Mouse (Mus musculus) midbrain, embryonic 10.5 days (tissue): ENCODE results near the gene 1190002N15Rik. TPM values are rescaled to one million over a fixed set of nuclear protein-coding genes. Genes with fewer than 3 reads are reported as not detected.

Source experiments
- DNase-seq: peaks from one replicate; pipeline ENCODE4 v3.0.0-alpha.2; 2017; ENCODE audit warnings: low spot score
- H3K27ac ChIP-seq: fragments of 300-500 bp; sonication (generic); replicated peaks from 2 replicates; pipeline ENCODE4 v1.5.1; 2016; ENCODE audit warnings: mild to moderate bottlenecking
- H3K27me3 ChIP-seq: fragments of 300-500 bp; sonication (generic); 2 replicates; pipeline ENCODE4 v1.6.1; 2016; ENCODE audit warnings: low read depth, mild to moderate bottlenecking; ENCODE audit not compliant: poor library complexity, severe bottlenecking
- H3K36me3 ChIP-seq: fragments of 300-500 bp; sonication (generic); 2 replicates; pipeline ENCODE4 v1.6.1; 2016; ENCODE audit warnings: mild to moderate bottlenecking, moderate library complexity
- H3K4me1 ChIP-seq: fragments of 300-500 bp; sonication (generic); 2 replicates; pipeline ENCODE4 v1.6.1; 2016
- H3K4me3 ChIP-seq: fragments of 300-500 bp; sonication (generic); 2 replicates; pipeline ENCODE4 v1.5.1; 2016; ENCODE audit warnings: mild to moderate bottlenecking, moderate library complexity
- H3K9me3 ChIP-seq: fragments of 300-500 bp; sonication (generic); replicated peaks from 2 replicates; pipeline ENCODE4 v1.6.1; 2016; ENCODE audit warnings: mild to moderate bottlenecking
- WGBS: fragments of 180-500 bp; shearing (Covaris S2); methylation state at CpG from one replicate; pipeline ENCODE4 v1.1.7; 2016; 5-methylcytosine and 5-hydroxymethylcytosine counted together
- polyA plus RNA-seq: library from polyadenylated mRNA; unstranded; fragments of >200 nt; fragmentation: Nextera tagmentation; extraction: Ambion mirVana; gene quantifications from 2 replicates; pipeline ENCODE4 v1.2.1, GENCODE M21; 2016

1190002N15Rik gene
- polyA plus RNA-seq, 1 experiment from 2014 or later: 6.6 TPM

DNA sequence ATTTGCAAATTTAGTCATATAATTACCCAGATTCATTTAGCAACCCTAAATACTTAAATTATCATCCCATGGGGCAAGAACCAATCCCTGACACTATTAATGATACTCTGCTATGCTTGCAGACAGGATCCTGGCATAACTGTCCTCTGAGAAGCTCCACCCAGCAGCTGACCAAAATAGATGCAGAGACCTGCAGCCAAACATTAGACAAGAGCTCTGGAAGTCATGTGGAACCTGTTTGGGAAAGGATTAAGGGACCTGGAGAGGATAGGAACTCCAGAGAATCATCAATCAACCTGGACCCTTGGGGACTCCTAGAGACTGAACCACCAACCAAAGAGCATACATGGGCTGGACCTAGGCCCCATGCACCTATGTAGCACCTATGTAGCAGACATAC, 26.7 kb downstream of the 1190002N15Rik start:
- DNase-seq: no peak
- no peaks in the 10 kb centered on the region for H3K4me1 ChIP-seq
- H3K27ac ChIP-seq: no peak overlapping the region
- no peaks in the 10 kb centered on the region for H3K9me3 ChIP-seq
- no peaks in the 10 kb centered on the region for H3K36me3 ChIP-seq
- no peak overlapping the region for H3K4me3 ChIP-seq
- H3K27me3 ChIP-seq: no peaks in the 10 kb centered on the region

DNA sequence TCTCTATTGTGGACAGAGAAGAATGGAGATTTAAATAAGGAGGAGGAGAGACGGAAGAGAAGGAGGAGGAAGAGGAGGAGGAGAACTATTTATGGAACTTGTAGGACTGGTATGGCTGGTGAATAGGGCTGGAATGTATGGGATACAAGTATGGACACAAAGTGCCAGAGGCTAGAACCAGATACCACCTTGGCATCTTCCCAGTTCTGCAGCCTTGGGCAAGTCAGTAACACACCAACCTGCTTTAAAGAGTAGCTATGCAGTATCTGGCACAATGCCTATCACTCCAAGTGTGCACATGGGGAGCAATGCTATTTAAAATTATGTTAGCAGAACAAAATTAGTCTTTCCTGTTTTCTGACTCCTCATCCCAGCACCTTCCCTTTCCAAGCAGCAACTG, 30.9 kb downstream of the 1190002N15Rik start:
- Histone ChIP-seq H3K27ac (no peak overlapping the region), H3K27me3 (no peaks in the 10 kb centered on the region), H3K36me3 (no peaks in the 10 kb centered on the region), H3K4me1 (no peaks in the 10 kb centered on the region), H3K4me3 (no peak overlapping the region), H3K9me3 (no peaks in the 10 kb centered on the region)
- DNase-seq: no peak
- WGBS: 82% methylated on average over 1 of the region's 1 CpGs

DNA sequence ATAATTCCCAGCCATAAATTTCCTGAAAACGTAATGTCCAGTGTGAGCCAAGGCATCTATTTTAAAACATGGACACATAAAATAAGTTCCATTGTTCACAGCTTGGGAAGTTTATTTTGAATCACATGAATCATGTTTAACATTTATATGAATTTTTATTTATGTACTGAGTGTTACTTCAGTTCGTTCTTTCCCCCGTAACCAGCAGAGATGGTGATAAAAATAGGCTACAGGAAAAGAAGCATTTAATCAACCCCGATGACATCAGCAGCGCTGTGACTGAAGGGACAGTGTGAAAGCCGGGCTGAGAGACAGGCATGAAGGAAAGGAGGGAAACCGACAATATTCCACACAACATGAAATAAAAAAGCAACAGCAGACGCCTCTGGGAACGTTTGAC, 46.4 kb downstream of the 1190002N15Rik start:
- H3K4me1 ChIP-seq: no peaks in the 10 kb centered on the region
- WGBS: 87% methylated on average over 9 of the region's 9 CpGs
- no peak overlapping the region for H3K27ac ChIP-seq
- H3K27me3 ChIP-seq: no peaks in the 10 kb centered on the region
- DNase-seq: no peak
- H3K9me3 ChIP-seq: no peaks in the 10 kb centered on the region
- H3K4me3 ChIP-seq: no peak overlapping the region
- H3K36me3 ChIP-seq: no peaks in the 10 kb centered on the region

DNA sequence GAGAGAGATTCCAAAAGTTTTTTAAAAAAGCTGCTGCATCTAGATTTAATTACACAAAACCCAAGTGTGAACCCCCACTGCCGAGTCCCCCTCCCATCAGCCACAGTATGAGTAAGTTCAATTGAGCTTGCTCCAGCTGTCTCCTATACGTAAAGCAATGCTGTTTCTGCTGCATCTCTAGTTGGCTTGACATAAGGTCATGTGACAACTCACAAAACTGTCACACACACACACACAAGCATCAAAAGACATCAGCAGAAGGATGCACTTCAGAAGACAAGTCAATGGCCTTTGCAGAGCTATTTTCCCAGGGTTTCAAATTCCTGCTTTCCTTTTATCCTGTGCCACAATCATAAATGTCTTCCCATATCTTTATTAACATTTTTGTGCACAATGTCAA, 49.9 kb downstream of the 1190002N15Rik start:
- Histone ChIP-seq H3K4me3 (no peak overlapping the region), H3K9me3 (no peaks in the 10 kb centered on the region), H3K27me3 (no peaks in the 10 kb centered on the region), H3K27ac (no peak overlapping the region), H3K4me1 (no peaks in the 10 kb centered on the region), H3K36me3 (no peaks in the 10 kb centered on the region)
- 88% methylated on average over 2 of the region's 2 CpGs for WGBS
- DNase-seq: no peak

DNA sequence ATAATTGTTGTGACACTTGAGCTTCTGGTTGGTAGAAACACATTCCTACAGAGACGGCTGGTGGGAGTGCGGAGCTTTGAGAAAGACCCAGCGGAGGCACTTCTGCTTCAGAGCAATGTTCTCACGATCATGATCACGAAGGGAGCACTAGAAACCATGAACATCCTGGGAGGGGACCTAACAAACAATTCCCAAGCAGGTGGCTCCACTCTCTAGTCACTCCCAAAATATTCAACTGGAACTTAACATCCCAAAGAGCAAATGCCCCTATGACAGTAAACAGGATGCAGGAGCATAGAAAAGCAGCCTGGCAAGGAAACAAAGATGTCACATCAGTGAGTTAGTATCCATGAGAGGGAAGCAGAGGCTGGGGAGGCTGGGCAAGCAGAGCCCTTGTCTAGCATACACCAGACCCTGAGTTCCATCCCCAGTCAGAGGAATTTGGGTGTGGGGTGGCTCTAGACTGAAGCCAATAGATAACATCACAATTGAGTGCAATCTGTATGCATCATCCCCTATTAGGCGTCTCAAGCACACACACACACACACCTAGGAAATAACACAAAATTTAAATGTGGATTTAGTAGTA, 54.5 kb downstream of the 1190002N15Rik start:
- Histone ChIP-seq H3K27ac (no peak overlapping the region), H3K4me3 (no peak overlapping the region), H3K9me3 (no peaks in the 10 kb centered on the region), H3K36me3 (no peaks in the 10 kb centered on the region), H3K4me1 (no peaks in the 10 kb centered on the region), H3K27me3 (no peaks in the 10 kb centered on the region)
- no peak for DNase-seq
- 85% methylated on average over 6 of the region's 6 CpGs for WGBS

DNA sequence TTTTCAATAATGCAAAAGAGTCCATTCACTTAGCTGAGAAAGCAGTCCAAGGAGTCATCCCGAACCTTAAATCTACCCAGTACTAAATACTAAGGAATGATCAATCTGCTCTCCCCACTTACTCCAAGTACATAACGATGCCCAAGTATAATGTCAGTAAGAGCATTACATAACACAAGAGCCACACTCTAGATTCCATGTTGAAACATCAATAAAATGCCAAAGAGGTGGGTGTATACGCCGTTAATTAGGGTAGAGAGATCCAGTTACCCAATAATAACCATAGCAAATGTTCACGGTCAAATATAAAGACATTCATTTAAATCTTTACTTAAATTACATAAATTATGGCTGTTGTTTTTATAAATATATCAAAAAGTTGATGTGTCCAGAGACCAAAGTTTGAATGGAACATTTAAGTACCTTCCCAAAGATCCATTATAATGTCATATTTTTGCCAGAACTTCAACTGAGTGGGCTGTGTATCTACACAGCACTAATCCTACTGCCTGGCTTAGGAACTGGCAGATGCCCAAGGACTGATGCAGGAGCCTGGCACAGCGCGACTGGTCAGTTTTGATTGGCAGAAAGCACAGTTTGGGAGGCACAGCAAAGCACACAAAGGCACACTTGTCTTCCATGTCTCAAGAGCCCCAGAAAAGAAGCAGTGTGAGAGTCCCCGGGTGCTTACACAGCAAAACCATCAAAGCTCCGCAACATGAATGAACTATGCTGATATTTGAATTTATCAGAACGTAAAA, 55.5 kb downstream of the 1190002N15Rik start:
- Histone ChIP-seq H3K27ac (no peak overlapping the region), H3K9me3 (no peaks in the 10 kb centered on the region), H3K27me3 (no peaks in the 10 kb centered on the region), H3K4me1 (no peaks in the 10 kb centered on the region), H3K4me3 (no peak overlapping the region), H3K36me3 (no peaks in the 10 kb centered on the region)
- WGBS: 92% methylated on average over 10 of the region's 10 CpGs
- no peak for DNase-seq

DNA sequence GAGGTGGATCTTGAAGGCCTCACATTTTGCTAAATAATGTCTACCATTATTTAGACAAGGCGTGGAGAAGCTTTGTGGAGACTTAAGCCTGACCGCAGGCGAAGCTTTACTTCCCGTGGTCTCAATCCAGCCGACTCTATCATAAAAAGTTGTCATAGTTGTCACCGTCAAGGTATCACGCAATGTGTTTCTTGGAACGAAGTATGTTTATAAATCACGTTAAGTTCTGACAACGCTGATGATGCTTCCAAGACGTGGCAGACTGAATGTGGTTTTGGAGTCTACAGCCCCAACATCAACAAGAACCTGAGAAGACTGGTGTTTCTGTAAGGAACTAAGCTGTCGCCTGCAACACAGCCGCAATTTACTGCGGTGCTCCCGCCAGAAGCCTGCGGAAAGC, 56.8 kb downstream of the 1190002N15Rik start:
- no peaks in the 10 kb centered on the region for H3K36me3 ChIP-seq
- no peaks in the 10 kb centered on the region for H3K9me3 ChIP-seq
- 94% methylated on average over 16 of the region's 16 CpGs for WGBS
- DNase-seq: no peak
- no peaks in the 10 kb centered on the region for H3K27me3 ChIP-seq
- H3K4me1 ChIP-seq: no peaks in the 10 kb centered on the region
- H3K27ac ChIP-seq: no peak overlapping the region
- no peak overlapping the region for H3K4me3 ChIP-seq

DNA sequence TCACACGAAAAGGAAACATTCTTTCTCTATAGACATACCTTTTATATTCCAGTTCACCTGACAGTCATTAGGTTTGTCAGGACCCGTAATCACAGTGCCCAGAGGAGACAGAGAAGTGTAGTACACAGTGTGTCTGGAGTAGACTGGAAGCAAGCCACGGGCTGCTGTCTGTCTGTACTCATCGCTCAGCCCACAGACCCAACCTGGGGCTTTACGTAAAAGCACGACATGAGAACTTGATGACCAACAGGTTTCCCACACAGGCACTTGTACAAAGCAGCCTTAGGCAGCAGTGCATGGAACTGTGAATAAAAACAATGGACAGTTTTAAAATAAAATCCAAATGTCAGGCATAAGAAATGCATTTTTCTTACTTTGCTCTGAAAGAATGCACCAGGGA, 58.5 kb downstream of the 1190002N15Rik start:
- H3K4me1 ChIP-seq: no peaks in the 10 kb centered on the region
- H3K4me3 ChIP-seq: no peak overlapping the region
- no peaks in the 10 kb centered on the region for H3K27me3 ChIP-seq
- no peak overlapping the region for H3K27ac ChIP-seq
- WGBS: 90% methylated on average over 6 of the region's 6 CpGs
- no peaks in the 10 kb centered on the region for H3K36me3 ChIP-seq
- no peak for DNase-seq
- H3K9me3 ChIP-seq: no peaks in the 10 kb centered on the region

DNA sequence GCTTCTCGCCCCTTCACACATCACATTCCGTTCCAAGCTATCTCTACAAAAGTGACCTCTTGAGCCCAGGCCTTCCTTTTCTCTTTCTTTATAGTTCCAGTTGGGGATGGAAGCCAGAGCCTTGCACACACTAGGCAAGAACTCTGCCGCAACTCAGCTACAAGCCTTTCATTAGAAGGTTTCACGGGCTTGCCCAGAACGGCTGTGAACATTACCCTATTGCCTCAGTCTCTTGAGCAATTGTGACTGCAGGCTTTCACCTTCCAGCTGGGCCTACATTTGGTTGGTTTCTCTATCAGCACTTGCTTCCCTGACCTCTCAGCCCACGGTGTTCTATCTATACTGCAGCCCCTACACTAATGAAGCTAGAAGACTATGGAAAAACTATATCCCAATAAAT, 58.9 kb downstream of the 1190002N15Rik start:
- H3K27me3 ChIP-seq: no peaks in the 10 kb centered on the region
- no peak overlapping the region for H3K4me3 ChIP-seq
- no peaks in the 10 kb centered on the region for H3K36me3 ChIP-seq
- no peaks in the 10 kb centered on the region for H3K4me1 ChIP-seq
- DNase-seq: no peak
- 91% methylated on average over 6 of the region's 6 CpGs for WGBS
- H3K9me3 ChIP-seq: no peaks in the 10 kb centered on the region
- H3K27ac ChIP-seq: no peak overlapping the region

DNA sequence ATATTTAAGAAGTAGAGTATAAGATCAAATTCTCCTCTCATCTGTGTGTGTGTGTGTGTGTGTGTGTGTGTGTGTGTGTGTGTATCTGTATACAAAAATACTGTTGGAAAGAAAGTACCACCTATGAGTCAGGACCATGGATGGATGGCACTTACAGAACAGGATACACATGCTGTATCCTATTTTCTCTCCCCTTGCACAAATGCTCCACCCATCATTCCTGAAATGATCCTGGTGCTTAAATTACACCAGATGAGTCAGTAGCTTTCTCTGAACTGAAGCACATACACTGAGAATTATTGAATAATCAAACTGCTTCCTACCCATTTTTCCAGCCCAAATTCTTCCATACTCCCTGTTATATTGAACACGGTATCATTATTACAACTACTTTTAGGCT, 61.9 kb downstream of the 1190002N15Rik start:
- no peaks in the 10 kb centered on the region for H3K36me3 ChIP-seq
- H3K9me3 ChIP-seq: no peaks in the 10 kb centered on the region
- H3K4me1 ChIP-seq: no peaks in the 10 kb centered on the region
- WGBS: 94% methylated on average over 1 of the region's 1 CpGs
- no peaks in the 10 kb centered on the region for H3K27me3 ChIP-seq
- H3K27ac ChIP-seq: no peak overlapping the region
- no peak overlapping the region for H3K4me3 ChIP-seq
- no peak for DNase-seq

DNA sequence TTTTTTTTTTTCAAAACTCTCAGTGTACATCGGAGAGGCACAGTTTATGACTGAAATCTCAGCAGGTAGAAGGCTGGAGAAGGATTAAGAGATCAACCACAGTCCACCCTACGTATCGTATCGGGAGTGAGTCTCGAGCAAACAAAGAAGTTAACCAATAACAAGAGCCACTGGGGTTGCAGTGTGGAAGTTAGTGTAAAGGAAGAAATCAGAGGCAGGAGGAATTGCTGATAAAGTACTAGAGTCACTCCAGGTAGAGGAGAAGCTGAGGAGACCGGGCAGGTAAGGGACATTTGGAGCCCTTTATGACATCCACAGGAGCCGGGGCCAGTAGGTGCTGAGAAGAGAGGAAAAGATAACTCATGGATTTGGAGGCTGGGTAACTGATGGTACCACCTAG, 64.0 kb downstream of the 1190002N15Rik start:
- no peak overlapping the region for H3K4me3 ChIP-seq
- no peaks in the 10 kb centered on the region for H3K36me3 ChIP-seq
- H3K4me1 ChIP-seq: no peaks in the 10 kb centered on the region
- H3K27ac ChIP-seq: no peak overlapping the region
- 77% methylated on average over 7 of the region's 7 CpGs for WGBS
- no peaks in the 10 kb centered on the region for H3K9me3 ChIP-seq
- H3K27me3 ChIP-seq: no peaks in the 10 kb centered on the region
- DNase-seq: no peak

DNA sequence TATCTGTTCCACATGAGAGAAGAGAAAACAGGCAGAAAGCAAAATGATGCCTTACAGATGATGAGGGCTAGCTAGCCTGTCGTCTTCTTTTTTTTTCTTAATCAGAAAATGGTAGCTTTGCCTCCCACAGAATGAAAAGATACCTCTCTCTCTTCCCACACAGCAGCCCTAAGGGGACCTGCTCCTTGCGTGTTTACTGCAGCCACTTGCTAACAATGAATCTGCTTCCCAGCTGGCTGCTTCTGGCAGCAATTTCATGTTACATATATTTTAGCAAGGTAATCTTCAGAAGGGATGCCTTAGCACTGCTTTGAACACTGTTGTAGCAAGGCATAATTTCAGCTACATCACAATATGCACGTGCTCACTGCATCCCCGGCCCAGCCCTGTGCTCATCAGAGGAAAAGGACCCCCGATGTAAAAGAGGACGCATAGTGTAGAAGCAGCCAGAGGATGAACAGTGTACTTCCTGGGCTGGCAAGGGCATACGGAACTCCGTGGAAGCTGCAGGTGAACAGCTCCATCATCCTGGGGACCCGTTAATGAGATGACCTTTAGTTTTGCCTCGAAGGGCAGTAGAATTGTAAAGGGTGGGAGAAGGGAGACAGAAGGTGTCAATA, 64.8 kb downstream of the 1190002N15Rik start:
- no peaks in the 10 kb centered on the region for H3K36me3 ChIP-seq
- H3K4me3 ChIP-seq: no peak overlapping the region
- WGBS: 81% methylated on average over 10 of the region's 10 CpGs
- H3K27ac ChIP-seq: no peak overlapping the region
- no peaks in the 10 kb centered on the region for H3K4me1 ChIP-seq
- DNase-seq: no peak
- H3K27me3 ChIP-seq: no peaks in the 10 kb centered on the region
- no peaks in the 10 kb centered on the region for H3K9me3 ChIP-seq

DNA sequence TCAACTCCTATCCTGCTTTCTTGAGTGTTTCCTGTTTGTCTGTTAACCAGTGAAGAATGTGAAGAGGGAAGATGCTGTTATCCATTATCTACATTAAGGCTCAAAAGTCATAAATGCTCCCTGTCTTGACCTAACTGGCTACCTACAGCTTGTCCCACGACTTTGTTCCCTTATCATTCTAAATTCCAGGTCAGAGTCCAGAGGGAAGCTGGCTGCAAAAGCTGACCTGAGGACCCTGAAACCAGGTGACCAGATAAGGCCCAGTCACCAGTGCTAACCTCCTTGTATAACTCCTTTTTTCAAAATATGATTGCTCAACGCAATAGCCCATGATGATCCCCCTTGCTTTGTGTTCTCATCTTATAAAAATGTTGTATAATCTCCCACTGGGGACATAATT, 66.4 kb downstream of the 1190002N15Rik start:
- Histone ChIP-seq H3K27me3 (no peaks in the 10 kb centered on the region), H3K27ac (no peak overlapping the region), H3K36me3 (no peaks in the 10 kb centered on the region), H3K4me1 (no peaks in the 10 kb centered on the region), H3K4me3 (no peak overlapping the region), H3K9me3 (no peaks in the 10 kb centered on the region)
- 76% methylated on average over 2 of the region's 2 CpGs for WGBS
- DNase-seq: no peak
